Comparison of ENCODE assay signal across 22 mouse cellular contexts in the genomic region with DNA sequence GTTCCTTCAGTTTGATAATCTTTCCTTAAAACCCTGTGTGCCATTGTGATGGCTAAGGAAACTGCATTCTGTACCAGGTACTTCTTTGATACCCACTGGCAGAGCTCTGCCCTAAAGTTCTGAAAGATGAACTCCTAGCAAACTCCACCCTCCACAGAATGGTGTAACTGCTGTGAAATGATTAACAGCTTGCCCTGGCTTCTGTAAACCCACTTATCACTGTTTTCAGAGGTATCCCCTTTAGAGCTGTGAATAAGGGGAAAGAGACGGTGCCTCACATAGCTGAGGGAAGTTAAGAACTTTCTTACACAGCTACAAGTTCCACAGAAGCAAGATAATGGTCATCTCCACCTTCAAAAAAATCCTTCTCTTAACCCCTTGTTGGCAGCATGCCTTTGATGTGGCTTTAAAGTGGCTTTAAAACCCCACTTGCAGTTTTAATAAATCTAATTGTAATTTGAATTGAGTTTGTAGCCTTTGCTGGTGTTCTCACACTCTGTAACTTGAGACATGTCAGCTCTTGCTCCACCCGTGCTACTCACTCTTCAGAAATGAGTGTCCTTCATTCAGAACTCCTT. TPM values are rescaled to one million over a fixed set of nuclear protein-coding genes. Genes with fewer than 3 reads are reported as not detected.
DNase-seq lines count a peak whose midpoint lies in the region; ATAC-seq and TF ChIP-seq lines count a peak whose summit lies in the region.
"Had no signal": no experiment of that assay in that cellular context is flagged by ENCODE, and none has a peak within 500 bp of the region (broad histone marks: within the 10 kb centered on the region; RNA-seq: fewer than 3 reads in every experiment).

No protein-coding gene starts in this region.

- no peaks in the 10 kb centered on the region for H3K36me3 ChIP-seq in lung, postnatal 0 days (ENCODE audit: insufficient read depth, low read length)
- peaks cover 0 to 30% of the 10 kb centered on the region in 2 experiments for H3K36me3 ChIP-seq in CH12.LX (replicated peaks in 1 of 2; ENCODE audit: control insufficient read depth in 1 of 2, insufficient read depth in 1 of 2, low read length in 1 of 2)
- H3K36me3 ChIP-seq: embryonic facial prominence, embryonic 15.5 days; hindbrain, embryonic 12.5 days; intestine, embryonic 15.5 days had no signal

- no peak for TF ChIP-seq RAD21 in CH12.LX (IDR thresholded peaks at IDR 0.05; ENCODE audit: low read depth, low read length)

- no peak for TF ChIP-seq EP300 in lung, postnatal 0 days (IDR thresholded peaks at IDR 0.05)
- TF ChIP-seq EP300 in CH12.LX (IDR thresholded peaks at IDR 0.05; ENCODE audit: low read length): peak; percentile 34; the same call in 1 of the 2 replicates

- in situ Hi-C loops in CH12.LX (cut with MboI; ENCODE audit: low pct_ligation_motif_present, low pct_unique_long_range_greater_than_20kb, low sequenced_read_pairs): loop anchor here (25.0 kb wide), 1 partner anchor 433 kb away; the partner anchor contains the start of genes Adam15 and Efna4

- H3K4me1 ChIP-seq in lung, postnatal 0 days (ENCODE audit: insufficient read depth, low read depth, low read length): peaks cover 12% of the 10 kb centered on the region; the same call in 1 of the 2 replicates
- peaks cover 14 to 35% of the 10 kb centered on the region in 2 experiments; a peak in 3 of 4 replicates for H3K4me1 ChIP-seq in CH12.LX (ENCODE audit: control insufficient read depth in 1 of 2, insufficient read depth in 2 of 2)

- no peak overlapping the region; the same call in 1 of the 2 replicates for H3K9ac ChIP-seq in lung, postnatal 0 days (replicated peaks; ENCODE audit: low read depth)
- no peak overlapping the region for H3K9ac ChIP-seq in CH12.LX (ENCODE audit: insufficient read depth, low read depth)
- H3K9ac ChIP-seq: embryonic facial prominence, embryonic 15.5 days; heart, embryonic 13.5 days; hindbrain, embryonic 12.5 days; intestine, embryonic 15.5 days had no signal

- H3K9me3 ChIP-seq in lung, postnatal 0 days (ENCODE audit: low read length): no peaks in the 10 kb centered on the region
- no peaks in the 10 kb centered on the region for H3K9me3 ChIP-seq in CH12.LX (replicated peaks; ENCODE audit: low read length)
- H3K9me3 ChIP-seq: embryonic facial prominence, embryonic 15.5 days; forebrain, embryonic 10.5 days; heart, embryonic 13.5 days; hindbrain, embryonic 12.5 days; intestine, embryonic 15.5 days had no signal

- TF ChIP-seq POLR2A in CH12.LX (IDR thresholded peaks at IDR 0.05; ENCODE audit: low read depth, low read length): no peak

- no peak overlapping the region for H3K4me2 ChIP-seq in lung, postnatal 0 days (replicated peaks; ENCODE audit: low read depth, low read length)
- H3K4me2 ChIP-seq in CH12.LX (ENCODE audit: insufficient read depth, low read depth, poor library complexity, severe bottlenecking): no peak overlapping the region
- H3K4me2 ChIP-seq: embryonic facial prominence, embryonic 15.5 days; heart, embryonic 13.5 days; hindbrain, embryonic 12.5 days; intestine, embryonic 15.5 days had no signal

- no peak for ATAC-seq in lung, postnatal 0 days
- ATAC-seq: CD4-positive, CD25-positive, alpha-beta regulatory T cell, adult 4 months; forebrain, embryonic 14.5 days; intestine, embryonic 15.5 days had no signal

- dilution Hi-C loops in CH12.LX (cut with MboI; ENCODE audit: extremely low pct_ligation_motif_present, extremely low pct_unique_long_range_greater_than_20kb, low sequenced_read_pairs): no loop called here

- H3K79me2 ChIP-seq in CH12.LX (replicated peaks; ENCODE audit: control insufficient read depth, extremely low read depth, insufficient read depth, poor library complexity, severe bottlenecking): peaks cover 23% of the 10 kb centered on the region

- intact Hi-C loops in left cerebral cortex, postnatal 36 days (cut with DNase I): loop anchor here (5.0 to 10.0 kb wide), 5 partner anchors 38 to 456 kb away; partner anchors contain the start of genes 4933434E20Rik and Ubap2l

- H3K27me3 ChIP-seq in lung, postnatal 0 days (replicated peaks; ENCODE audit: insufficient read depth, low read length): no peaks in the 10 kb centered on the region
- H3K27me3 ChIP-seq in CH12.LX (replicated peaks): no peaks in the 10 kb centered on the region
- H3K27me3 ChIP-seq: embryonic facial prominence, embryonic 15.5 days; hindbrain, embryonic 12.5 days; intestine, embryonic 15.5 days had no signal

- TF ChIP-seq CTCF in lung, postnatal 0 days (IDR thresholded peaks at IDR 0.05): no peak
- TF ChIP-seq CTCF in CH12.LX (conservative IDR thresholded peaks at IDR 0.05 in 1 of 2, IDR thresholded peaks at IDR 0.05 in 1 of 2; ENCODE audit: low read depth in 2 of 2, low read length in 2 of 2): no peak

- H3K4me3 ChIP-seq in lung, postnatal 0 days (ENCODE audit: low read depth, low read length): no peak overlapping the region
- no peak overlapping the region for H3K4me3 ChIP-seq in CH12.LX (replicated peaks in 1 of 3; ENCODE audit: low read depth in 2 of 3, low read length in 2 of 3, poor library complexity in 1 of 3)
- H3K4me3 ChIP-seq: embryonic facial prominence, embryonic 15.5 days; erythroblast, embryonic 14.5 days; forebrain, embryonic 10.5 days; heart, embryonic 13.5 days; hindbrain, embryonic 12.5 days; intestine, embryonic 15.5 days had no signal

- WGBS in lung, postnatal 0 days: 21% methylated on average over 2 of the region's 2 CpGs

- H3K27ac ChIP-seq in lung, postnatal 0 days (ENCODE audit: low read length): no peak overlapping the region
- no peak overlapping the region for H3K27ac ChIP-seq in CH12.LX (ENCODE audit: insufficient read depth, low read depth)
- H3K27ac ChIP-seq: embryonic facial prominence, embryonic 15.5 days; forebrain, embryonic 10.5 days; heart, embryonic 13.5 days; hindbrain, embryonic 12.5 days; intestine, embryonic 15.5 days had no signal

- peak; percentile 16 for DNase-seq in lung, postnatal 0 days (ENCODE audit: low spot score)
- no peak for DNase-seq in lung, postnatal 4 days
- peak; percentile 33 for DNase-seq in 3T3-L1 (ENCODE audit: low read depth, low spot score)
- no peak for DNase-seq in CH12.LX (ENCODE audit: extremely low read depth)
- DNase-seq in NIH3T3 (ENCODE audit: low read depth): peak; percentile 43
- no peak for DNase-seq in left cerebral cortex, postnatal 36 days (ENCODE audit: low spot score in 2 of 2)
- DNase-seq: adrenal gland, postnatal 14 days; B cell, adult 2 months; cerebellum, adult 18-20 months; cerebellum, postnatal 10 days; embryo, embryonic 11 days; gastrocnemius, postnatal 36 days; heart, adult 11 months; heart, postnatal 4 days had no signal

TF ChIP-seq in CH12.LX, 34 proteins besides CTCF, POLR2A, EP300 and RAD21:
- TF ChIP-seq HCFC1 (IDR thresholded peaks at IDR 0.05; ENCODE audit: low read depth, low read length): no peak
- no peak for TF ChIP-seq PAX5 (IDR thresholded peaks at IDR 0.05; ENCODE audit: low read length)
- TF ChIP-seq JUN (IDR thresholded peaks at IDR 0.05; ENCODE audit: insufficient read depth, low read depth, low read length): no peak
- no peak for TF ChIP-seq MAX (IDR thresholded peaks at IDR 0.05; ENCODE audit: low read length)
- TF ChIP-seq JUND (conservative IDR thresholded peaks at IDR 0.05; ENCODE audit: low read depth, low read length): no peak
- no peak for TF ChIP-seq E2F4 (IDR thresholded peaks at IDR 0.05; ENCODE audit: insufficient replicate concordance, low read depth, low read length)
- TF ChIP-seq BHLHE40 (IDR thresholded peaks at IDR 0.05; ENCODE audit: low read depth, low read length): peak; percentile 74
- peak; percentile 45; the same call in 1 of the 2 replicates for TF ChIP-seq IRF4 (IDR thresholded peaks at IDR 0.05; ENCODE audit: low read depth, low read length)
- TF ChIP-seq NELFE (IDR thresholded peaks at IDR 0.05; ENCODE audit: low read depth, low read length): no peak
- no peak for TF ChIP-seq TCF12 (IDR thresholded peaks at IDR 0.05; ENCODE audit: low read depth, low read length)
- no peak for TF ChIP-seq MAZ (IDR thresholded peaks at IDR 0.05; ENCODE audit: low read depth, low read length)
- TF ChIP-seq ZNF384 (IDR thresholded peaks at IDR 0.05; ENCODE audit: low read depth, low read length): no peak
- TF ChIP-seq MYC (IDR thresholded peaks at IDR 0.05; ENCODE audit: low read depth, low read length): no peak
- TF ChIP-seq TBP (conservative IDR thresholded peaks at IDR 0.05; ENCODE audit: low read depth, low read length): no peak

RNA-seq across cellular contexts. Expression of gene Ube2q1, which starts 2.9 kb away (rescaled TPM):
- polyA plus RNA-seq in lung, postnatal 0 days (2015; fragmentation: Nextera tagmentation; extraction: Ambion mirVana): 12.4 and 13.4 TPM in 2 replicates
- total RNA-seq in CH12.LX (2012; rRNA removed) (35.4 and 44.5 TPM in 2 replicates), CH12.LX (2014; rRNA removed) (59.4 and 61.7 TPM in 2 replicates)
- polyA plus RNA-seq in CH12.LX (2012; ENCODE audit: insufficient read length, low read depth): 88.8 and 99.1 TPM in 2 replicates
- 10 to 100 TPM; 83.9 to 91.6 TPM for total RNA-seq in left cerebral cortex, postnatal 36 days (2021)

RNA-seq across cellular contexts. Expression of gene Chrnb2, which starts 6.1 kb away (rescaled TPM):
- 0.17 and 0.27 TPM in 2 replicates for polyA plus RNA-seq in lung, postnatal 0 days (2015; fragmentation: Nextera tagmentation; extraction: Ambion mirVana)
- total RNA-seq in CH12.LX (2012; rRNA removed): 0.59 and 0.63 TPM in 2 replicates
- total RNA-seq in CH12.LX (2014; rRNA removed): 0.19 and 0.39 TPM in 2 replicates
- polyA plus RNA-seq in CH12.LX (2012; ENCODE audit: insufficient read length, low read depth): 1.3 TPM in 2 replicates
- 10 to 100 TPM; 27.5 to 29.1 TPM for total RNA-seq in left cerebral cortex, postnatal 36 days (2021)

RNA-seq across cellular contexts. Expression of gene Adar, which starts 55.7 kb away (rescaled TPM):
- polyA plus RNA-seq in lung, postnatal 0 days (2015; fragmentation: Nextera tagmentation; extraction: Ambion mirVana): 7.5 and 7.9 TPM in 2 replicates
- total RNA-seq in CH12.LX (2012; rRNA removed) (20.4 and 22.7 TPM in 2 replicates), CH12.LX (2014; rRNA removed) (11.5 and 12.5 TPM in 2 replicates)
- polyA plus RNA-seq in CH12.LX (2012; ENCODE audit: insufficient read length, low read depth): 32.4 and 33.1 TPM in 2 replicates
- 100 to 1,000 TPM; 123 to 156 TPM for total RNA-seq in left cerebral cortex, postnatal 36 days (2021)

Comparison
In these comparisons a context has a peak if more than half of its experiments do, and no peak if none do; other contexts are left out.
1. DNase-seq: peak in lung, postnatal 0 days (single experiment), 3T3-L1 (single experiment) and NIH3T3 (single experiment); none in lung, postnatal 4 days (0 of 2), CH12.LX (single experiment) and left cerebral cortex, postnatal 36 days (0 of 2).
2. RNA of gene Chrnb2, which starts 6.1 kb away (total RNA-seq): 27.5 to 29.1 TPM in left cerebral cortex, postnatal 36 days; 0.19 to 0.63 TPM in CH12.LX; every median in the first group is over 10 times any median in the second.
3. RNA of gene Adar, which starts 55.7 kb away (total RNA-seq): 123 to 156 TPM in left cerebral cortex, postnatal 36 days; 11.5 to 22.7 TPM in CH12.LX; every median in the first group is over 4 times any median in the second.